Mouse (Mus musculus): ENCODE measurements around the gene Mief1. TPM values are rescaled to one million over a fixed set of nuclear protein-coding genes. Genes with fewer than 3 reads are reported as not detected.

The Mief1 gene
- polyA plus RNA-seq, 1 experiment from 2014 or later: 44.4 TPM

GRCm38 (mm10) chr15:80280646-80281045 lies 46.8 kb downstream of the Mief1 start:
- H3K36me3 ChIP-seq (replicated peaks): no peaks in the 10 kb centered on the region
- no peaks in the 10 kb centered on the region for H3K4me1 ChIP-seq
- no peak overlapping the region for H3K4me3 ChIP-seq
- peaks cover 56% of the 10 kb centered on the region for H3K27me3 ChIP-seq (replicated peaks; ENCODE audit: low read depth, poor library complexity, severe bottlenecking)
- H3K9me3 ChIP-seq: no peaks in the 10 kb centered on the region
- WGBS: 21% methylated on average over 6 of the region's 6 CpGs
- no peak overlapping the region for H3K27ac ChIP-seq (replicated peaks)
- peak; percentile 63 for DNase-seq (ENCODE audit: low spot score)

GRCm38 (mm10) chr15:80286851-80287415 lies 53.1 kb downstream of the Mief1 start, which contains the start of gene Cacna1i:
Gene Cacna1i (plus strand): TSS chr15:80287238.
- WGBS: 2% methylated on average over 50 of the region's 50 CpGs
- no peaks in the 10 kb centered on the region for H3K9me3 ChIP-seq
- peak; percentile 53 for DNase-seq (ENCODE audit: low spot score)
- H3K36me3 ChIP-seq (replicated peaks): no peaks in the 10 kb centered on the region
- peak within 1 kb of the TSS; percentile 60 for H3K4me3 ChIP-seq
- peaks cover 100% of the 10 kb centered on the region for H3K27me3 ChIP-seq (replicated peaks; ENCODE audit: low read depth, poor library complexity, severe bottlenecking)
- H3K4me1 ChIP-seq: peaks cover 24% of the 10 kb centered on the region
- H3K27ac ChIP-seq (replicated peaks): no peak within 1 kb of the TSS

GRCm38 (mm10) chr15:80288036-80288435 lies 54.2 kb downstream of the Mief1 start:
- Histone ChIP-seq H3K9me3 (no peaks in the 10 kb centered on the region), H3K4me1 (peaks cover 24% of the 10 kb centered on the region), H3K4me3 (peak overlapping the region; percentile 60), H3K36me3 (replicated peaks) (no peaks in the 10 kb centered on the region), H3K27me3 (replicated peaks; ENCODE audit: low read depth, poor library complexity, severe bottlenecking) (peaks cover 95% of the 10 kb centered on the region), H3K27ac (replicated peaks) (no peak overlapping the region)
- WGBS: 1% methylated on average over 23 of the region's 23 CpGs
- DNase-seq (ENCODE audit: low spot score): peak; percentile 43

- peaks cover 81% of the 10 kb centered on the region for H3K27me3 ChIP-seq (replicated peaks; ENCODE audit: low read depth, poor library complexity, severe bottlenecking)
- no peak overlapping the region for H3K27ac ChIP-seq (replicated peaks)
- H3K4me3 ChIP-seq: no peak overlapping the region
- H3K4me1 ChIP-seq: peaks cover 24% of the 10 kb centered on the region
- DNase-seq (ENCODE audit: low spot score): peak; percentile 78
- no peaks in the 10 kb centered on the region for H3K9me3 ChIP-seq
- H3K36me3 ChIP-seq (replicated peaks): no peaks in the 10 kb centered on the region
- 8% methylated on average over 10 of the region's 10 CpGs for WGBS
These were observed 55.6 kb downstream of the Mief1 start for GRCm38 (mm10) chr15:80289436-80289835.

- H3K27me3 ChIP-seq (replicated peaks; ENCODE audit: low read depth, poor library complexity, severe bottlenecking): peaks cover 4% of the 10 kb centered on the region; the same call in 1 of the 2 replicates
- DNase-seq (ENCODE audit: low spot score): no peak
- 94% methylated on average over 1 of the region's 1 CpGs for WGBS
- no peak overlapping the region for H3K4me3 ChIP-seq
- no peaks in the 10 kb centered on the region for H3K4me1 ChIP-seq
- no peak overlapping the region for H3K27ac ChIP-seq (replicated peaks)
- H3K36me3 ChIP-seq (replicated peaks): no peaks in the 10 kb centered on the region
- H3K9me3 ChIP-seq: no peaks in the 10 kb centered on the region
These were observed 63.3 kb downstream of the Mief1 start for GRCm38 (mm10) chr15:80297146-80297545.

Other genes starting within 250 kb of the Mief1 start
- gene Pdgfb, start 219.0 kb upstream of the Mief1 start, polyA plus RNA-seq (2016; fragmentation: Nextera tagmentation; extraction: Ambion mirVana): 1.4 and 1.6 TPM in 2 replicates
- 5.9 and 7.0 TPM in 2 replicates for gene Syngr1, start 142.7 kb upstream of the Mief1 start, polyA plus RNA-seq (2016; fragmentation: Nextera tagmentation; extraction: Ambion mirVana)
- 1,034 and 1,049 TPM in 2 replicates for gene Rpl3, start 142.2 kb upstream of the Mief1 start, polyA plus RNA-seq (2016; fragmentation: Nextera tagmentation; extraction: Ambion mirVana)
- 43.3 and 45.3 TPM in 2 replicates for gene Tab1, start 100.9 kb upstream of the Mief1 start, polyA plus RNA-seq (2016; fragmentation: Nextera tagmentation; extraction: Ambion mirVana)
- 6.3 and 7.6 TPM in 2 replicates for gene Mgat3, start 60.3 kb upstream of the Mief1 start, polyA plus RNA-seq (2016; fragmentation: Nextera tagmentation; extraction: Ambion mirVana)
- gene AC140267.1, start 1.8 kb downstream of the Mief1 start, polyA plus RNA-seq (2016; fragmentation: Nextera tagmentation; extraction: Ambion mirVana): not detected in 2 replicates
- 104 and 111 TPM in 2 replicates for gene Atf4, start 21.2 kb downstream of the Mief1 start, polyA plus RNA-seq (2016; fragmentation: Nextera tagmentation; extraction: Ambion mirVana)
- gene Rps19bp1, start 30.3 kb downstream of the Mief1 start, polyA plus RNA-seq (2016; fragmentation: Nextera tagmentation; extraction: Ambion mirVana): 68.1 and 73.2 TPM in 2 replicates
- gene Cacna1i, start 53.2 kb downstream of the Mief1 start, polyA plus RNA-seq (2016; fragmentation: Nextera tagmentation; extraction: Ambion mirVana): 0.02 and 0.03 TPM in 2 replicates

Measured in embryonic facial prominence, embryonic 10.5 days (tissue).